Mouse (Mus musculus): ENCODE results near the gene Gpr4. TPM values are rescaled to one million over a fixed set of nuclear protein-coding genes. Genes with fewer than 3 reads are reported as not detected.

Gene Gpr4
- polyA plus RNA-seq, 1 experiment from 2014 or later: 1.4 TPM

GRCm38 (mm10) chr7:19245083-19245482 is 32.7 kb downstream of the Gpr4 start:
- no peak for ATAC-seq (ENCODE audit: insufficient number of reproducible peaks, insufficient read depth, low FRiP score, low TSS enrichment)
- WGBS: 91% methylated on average over 3 of the region's 3 CpGs
- peaks cover 18% of the 10 kb centered on the region for H3K36me3 ChIP-seq

GRCm38 (mm10) chr7:19246855-19247254 is 34.5 kb downstream of the Gpr4 start:
- no peak overlapping the region for H3K9ac ChIP-seq
- 88% methylated on average over 1 of the region's 1 CpGs for WGBS
- H3K27ac ChIP-seq: no peak overlapping the region
- no peaks in the 10 kb centered on the region for H3K27me3 ChIP-seq
- H3K4me2 ChIP-seq (replicated peaks): no peak overlapping the region
- H3K9me3 ChIP-seq: no peaks in the 10 kb centered on the region
- no peak for ATAC-seq (ENCODE audit: insufficient number of reproducible peaks, insufficient read depth, low FRiP score, low TSS enrichment)
- H3K4me3 ChIP-seq: no peak overlapping the region
- no peaks in the 10 kb centered on the region for H3K4me1 ChIP-seq
- H3K36me3 ChIP-seq: peaks cover 18% of the 10 kb centered on the region

More at GRCm38 (mm10) chr7:19245083-19245482, 32.7 kb downstream of the Gpr4 start:
- Histone ChIP-seq H3K4me2 (replicated peaks) (no peak overlapping the region), H3K9me3 (no peaks in the 10 kb centered on the region), H3K27me3 (no peaks in the 10 kb centered on the region), H3K4me3 (no peak overlapping the region), H3K4me1 (no peaks in the 10 kb centered on the region), H3K9ac (no peak overlapping the region), H3K27ac (no peak overlapping the region)

DNA sequence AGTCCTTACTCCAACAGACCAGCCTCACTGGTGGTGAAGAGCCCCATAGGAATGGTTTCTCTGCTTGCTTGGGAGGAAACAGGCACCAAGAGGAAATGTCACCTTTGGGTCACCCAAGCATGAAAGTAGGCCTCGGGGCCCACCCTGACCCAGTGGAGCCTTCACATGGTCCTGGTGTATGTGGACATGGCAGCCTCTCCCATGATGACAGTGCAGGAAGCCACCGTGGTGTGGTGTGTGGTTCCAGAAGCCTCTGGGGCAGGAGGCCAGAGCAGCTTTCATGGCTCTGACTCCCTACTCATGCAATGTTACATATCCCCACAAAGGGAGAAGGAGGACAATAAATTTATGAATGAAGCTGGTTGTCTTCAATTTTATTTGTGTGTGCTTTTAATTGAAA is 35.2 kb downstream of the Gpr4 start:
- WGBS: 94% methylated on average over 2 of the region's 2 CpGs
- Histone ChIP-seq H3K4me3 (no peak overlapping the region), H3K36me3 (peaks cover 18% of the 10 kb centered on the region), H3K27me3 (no peaks in the 10 kb centered on the region), H3K27ac (no peak overlapping the region), H3K9me3 (no peaks in the 10 kb centered on the region), H3K4me1 (no peaks in the 10 kb centered on the region), H3K4me2 (replicated peaks) (no peak overlapping the region), H3K9ac (no peak overlapping the region)
- no peak for ATAC-seq (ENCODE audit: insufficient number of reproducible peaks, insufficient read depth, low FRiP score, low TSS enrichment)

DNA sequence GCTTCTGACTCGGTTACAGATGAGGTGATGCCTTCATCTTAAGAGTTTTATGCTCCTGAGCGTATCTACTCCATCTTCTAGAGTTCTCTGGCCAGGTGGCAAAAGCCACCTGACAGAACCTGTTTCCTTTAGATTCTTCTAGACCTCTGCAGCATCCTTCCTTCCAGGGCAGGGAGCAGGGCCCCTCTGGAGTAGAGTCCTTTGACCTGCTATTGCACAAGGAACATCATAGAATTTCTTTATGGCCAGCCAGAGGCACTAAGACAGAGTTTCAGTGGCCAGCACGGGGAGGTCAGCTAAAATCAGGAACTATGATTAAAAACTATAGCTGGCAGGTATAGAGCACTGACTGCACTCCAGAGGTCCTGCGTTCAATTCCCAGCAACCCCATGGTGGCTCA is 39.7 kb downstream of the Gpr4 start:
- Histone ChIP-seq H3K9me3 (no peaks in the 10 kb centered on the region), H3K4me1 (no peaks in the 10 kb centered on the region), H3K27me3 (no peaks in the 10 kb centered on the region), H3K4me3 (no peak overlapping the region), H3K36me3 (peaks cover 21% of the 10 kb centered on the region), H3K9ac (no peak overlapping the region), H3K4me2 (replicated peaks) (no peak overlapping the region), H3K27ac (no peak overlapping the region)
- 83% methylated on average over 4 of the region's 4 CpGs for WGBS
- no peak for ATAC-seq (ENCODE audit: insufficient number of reproducible peaks, insufficient read depth, low FRiP score, low TSS enrichment)

GRCm38 (mm10) chr7:19253437-19253836 is 41.1 kb downstream of the Gpr4 start:
- Histone ChIP-seq H3K4me3 (no peak overlapping the region), H3K9me3 (no peaks in the 10 kb centered on the region), H3K27me3 (no peaks in the 10 kb centered on the region), H3K4me1 (no peaks in the 10 kb centered on the region), H3K36me3 (peaks cover 25% of the 10 kb centered on the region), H3K9ac (no peak overlapping the region), H3K4me2 (replicated peaks) (no peak overlapping the region), H3K27ac (no peak overlapping the region)
- no peak for ATAC-seq (ENCODE audit: insufficient number of reproducible peaks, insufficient read depth, low FRiP score, low TSS enrichment)
- WGBS: 58% methylated on average over 5 of the region's 5 CpGs

- Histone ChIP-seq H3K27ac (no peak overlapping the region), H3K9ac (no peak overlapping the region), H3K9me3 (no peaks in the 10 kb centered on the region), H3K4me3 (no peak overlapping the region), H3K4me2 (replicated peaks) (no peak overlapping the region), H3K27me3 (no peaks in the 10 kb centered on the region), H3K4me1 (no peaks in the 10 kb centered on the region), H3K36me3 (peaks cover 44% of the 10 kb centered on the region)
- no peak for ATAC-seq (ENCODE audit: insufficient number of reproducible peaks, insufficient read depth, low FRiP score, low TSS enrichment)
- 87% methylated on average over 17 of the region's 17 CpGs for WGBS
Observed at GRCm38 (mm10) chr7:19255395-19255794, 43.1 kb downstream of the Gpr4 start.

DNA sequence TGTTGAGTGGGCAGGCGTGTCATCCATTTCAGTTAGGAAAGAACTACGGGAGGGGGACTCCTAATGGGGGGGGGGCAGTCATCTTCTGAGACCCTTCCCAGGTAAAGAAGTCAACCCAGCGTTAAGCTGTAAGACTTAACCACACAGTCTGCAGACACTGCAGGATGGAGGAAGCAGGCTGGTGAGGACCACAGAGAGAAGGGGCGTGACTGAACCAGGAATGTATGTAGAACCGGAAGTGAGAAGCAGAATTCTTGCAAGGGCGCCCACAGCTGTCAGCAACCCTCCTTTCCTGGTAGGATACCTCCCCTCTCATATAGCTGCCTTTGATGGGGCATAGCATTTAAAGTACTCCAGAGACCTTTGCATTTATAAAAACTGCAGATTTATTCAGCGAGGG is 44.2 kb downstream of the Gpr4 start:
- Histone ChIP-seq H3K9ac (no peak overlapping the region), H3K4me1 (no peaks in the 10 kb centered on the region), H3K9me3 (no peaks in the 10 kb centered on the region), H3K4me3 (no peak overlapping the region), H3K27ac (no peak overlapping the region), H3K36me3 (peaks cover 56% of the 10 kb centered on the region), H3K4me2 (replicated peaks) (no peak overlapping the region), H3K27me3 (no peaks in the 10 kb centered on the region)
- 83% methylated on average over 7 of the region's 7 CpGs for WGBS
- no peak for ATAC-seq (ENCODE audit: insufficient number of reproducible peaks, insufficient read depth, low FRiP score, low TSS enrichment)

- 36% methylated on average over 11 of the region's 11 CpGs for WGBS
- Histone ChIP-seq H3K36me3 (peaks cover 66% of the 10 kb centered on the region), H3K27ac (no peak overlapping the region), H3K4me1 (no peaks in the 10 kb centered on the region), H3K4me2 (replicated peaks) (no peak overlapping the region), H3K4me3 (no peak overlapping the region), H3K27me3 (no peaks in the 10 kb centered on the region), H3K9ac (no peak overlapping the region), H3K9me3 (no peaks in the 10 kb centered on the region)
- ATAC-seq (ENCODE audit: insufficient number of reproducible peaks, insufficient read depth, low FRiP score, low TSS enrichment): no peak
Observed at GRCm38 (mm10) chr7:19257390-19258022, 45.2 kb downstream of the Gpr4 start.

- ATAC-seq (ENCODE audit: insufficient number of reproducible peaks, insufficient read depth, low FRiP score, low TSS enrichment): no peak
- no peak overlapping the region for H3K4me2 ChIP-seq (replicated peaks)
- 85% methylated on average over 3 of the region's 3 CpGs for WGBS
- peaks cover 74% of the 10 kb centered on the region for H3K36me3 ChIP-seq
- no peak overlapping the region for H3K4me3 ChIP-seq
- no peaks in the 10 kb centered on the region for H3K9me3 ChIP-seq
- no peaks in the 10 kb centered on the region for H3K4me1 ChIP-seq
- no peak overlapping the region for H3K27ac ChIP-seq
- H3K27me3 ChIP-seq: no peaks in the 10 kb centered on the region
- H3K9ac ChIP-seq: no peak overlapping the region
Observed at GRCm38 (mm10) chr7:19258336-19258735, 46.0 kb downstream of the Gpr4 start.

- H3K36me3 ChIP-seq: peaks cover 58% of the 10 kb centered on the region
- peaks cover 14% of the 10 kb centered on the region for H3K4me1 ChIP-seq
- H3K9me3 ChIP-seq: no peaks in the 10 kb centered on the region
- no peak overlapping the region for H3K4me2 ChIP-seq (replicated peaks)
- no peaks in the 10 kb centered on the region for H3K27me3 ChIP-seq
- no peak for ATAC-seq (ENCODE audit: insufficient number of reproducible peaks, insufficient read depth, low FRiP score, low TSS enrichment)
- H3K4me3 ChIP-seq: no peak overlapping the region
- 85% methylated on average over 7 of the region's 7 CpGs for WGBS
- no peak overlapping the region for H3K27ac ChIP-seq
- no peak overlapping the region for H3K9ac ChIP-seq
Observed at GRCm38 (mm10) chr7:19265147-19265546, 52.8 kb downstream of the Gpr4 start.

DNA sequence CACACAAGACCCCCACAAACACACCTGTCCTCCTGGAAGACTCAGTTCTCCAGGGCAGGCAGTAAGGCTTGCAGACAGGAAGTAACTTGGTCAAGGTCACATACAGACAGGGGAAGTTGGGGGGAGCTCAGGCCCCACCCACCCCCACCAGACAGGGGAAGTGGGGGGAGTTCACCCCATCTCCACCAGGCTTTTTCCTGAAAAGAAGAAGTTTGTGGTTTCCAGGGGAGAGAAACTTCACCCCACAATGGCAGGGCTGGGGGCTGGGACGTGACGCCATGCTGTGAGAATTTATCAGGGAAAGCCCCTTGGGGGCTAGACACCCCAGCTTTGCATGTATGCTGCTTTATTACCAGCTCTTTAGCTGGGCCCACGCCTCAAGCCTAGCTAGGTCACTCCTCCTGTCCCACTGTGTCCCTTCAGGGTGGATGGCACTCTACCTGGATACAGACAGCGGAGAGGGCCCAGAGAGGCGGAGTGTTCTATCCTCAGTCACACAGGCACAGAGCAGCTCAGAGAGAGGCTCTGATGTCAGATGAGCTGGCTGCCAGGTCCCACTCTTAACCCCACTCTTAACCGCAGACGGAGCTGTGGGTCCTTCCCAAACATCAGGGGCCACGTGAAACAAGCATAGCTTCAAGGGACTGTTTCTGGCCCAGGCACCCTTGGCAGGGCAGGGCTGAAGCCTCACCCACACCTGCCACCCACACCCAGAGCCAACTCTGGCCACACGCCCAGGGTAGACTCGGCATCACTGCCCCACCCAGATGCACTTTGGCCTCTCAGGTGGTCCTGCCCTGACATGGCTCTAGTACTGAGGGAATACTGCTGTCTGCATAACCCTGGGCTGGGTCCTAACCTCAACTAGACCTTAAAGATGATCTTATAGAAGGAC is 53.8 kb downstream of the Gpr4 start:
- H3K27ac ChIP-seq: no peak overlapping the region
- H3K9ac ChIP-seq: no peak overlapping the region
- ATAC-seq (ENCODE audit: insufficient number of reproducible peaks, insufficient read depth, low FRiP score, low TSS enrichment): no peak
- 81% methylated on average over 10 of the region's 10 CpGs for WGBS
- H3K27me3 ChIP-seq: no peaks in the 10 kb centered on the region
- H3K4me3 ChIP-seq: no peak overlapping the region
- H3K4me2 ChIP-seq (replicated peaks): no peak overlapping the region
- no peaks in the 10 kb centered on the region for H3K9me3 ChIP-seq
- peaks cover 48% of the 10 kb centered on the region for H3K36me3 ChIP-seq
- H3K4me1 ChIP-seq: peaks cover 19% of the 10 kb centered on the region

DNA sequence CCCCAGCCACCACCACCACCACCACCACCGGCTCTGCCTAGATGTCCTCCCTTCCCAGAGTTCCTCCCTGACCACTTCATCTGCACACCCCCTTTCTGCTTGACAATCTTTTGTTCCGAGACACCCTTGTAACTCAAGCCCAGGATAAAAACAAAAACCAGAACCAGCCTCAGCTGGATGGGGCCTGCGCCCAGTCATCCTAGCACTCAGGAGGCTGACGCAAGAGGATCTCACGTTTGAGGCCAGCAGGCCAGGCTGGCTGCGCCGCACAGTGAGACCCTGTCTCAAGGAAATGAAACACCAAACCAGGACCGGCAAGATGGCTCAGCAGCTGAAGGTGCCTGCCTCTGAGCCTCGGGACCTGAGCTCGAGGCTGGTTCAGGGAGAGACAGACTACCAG is 54.7 kb downstream of the Gpr4 start:
- Histone ChIP-seq H3K36me3 (peaks cover 39% of the 10 kb centered on the region), H3K4me1 (peaks cover 19% of the 10 kb centered on the region), H3K4me2 (replicated peaks) (no peak overlapping the region), H3K9me3 (no peaks in the 10 kb centered on the region), H3K27ac (no peak overlapping the region), H3K4me3 (no peak overlapping the region), H3K9ac (no peak overlapping the region), H3K27me3 (no peaks in the 10 kb centered on the region)
- WGBS: 64% methylated on average over 10 of the region's 10 CpGs
- ATAC-seq (ENCODE audit: insufficient number of reproducible peaks, insufficient read depth, low FRiP score, low TSS enrichment): no peak

All from embryonic facial prominence, embryonic 12.5 days (tissue).